Mouse (Mus musculus) lung, adult 18-20 months (tissue): ENCODE measurements around the gene Safb2.
"Not testable (repeated sequence)": the region's sequence is repeated elsewhere in the genome, so short reads cannot be mapped to it uniquely, and the experiment has no call there.

Source experiments
- DNase-seq, 2 experiments: peaks; one replicate each; pipeline ENCODE4 v3.0.0; 2022; ENCODE audit warnings: mixed read lengths in 2 of 2

Safb2 gene

DNA sequence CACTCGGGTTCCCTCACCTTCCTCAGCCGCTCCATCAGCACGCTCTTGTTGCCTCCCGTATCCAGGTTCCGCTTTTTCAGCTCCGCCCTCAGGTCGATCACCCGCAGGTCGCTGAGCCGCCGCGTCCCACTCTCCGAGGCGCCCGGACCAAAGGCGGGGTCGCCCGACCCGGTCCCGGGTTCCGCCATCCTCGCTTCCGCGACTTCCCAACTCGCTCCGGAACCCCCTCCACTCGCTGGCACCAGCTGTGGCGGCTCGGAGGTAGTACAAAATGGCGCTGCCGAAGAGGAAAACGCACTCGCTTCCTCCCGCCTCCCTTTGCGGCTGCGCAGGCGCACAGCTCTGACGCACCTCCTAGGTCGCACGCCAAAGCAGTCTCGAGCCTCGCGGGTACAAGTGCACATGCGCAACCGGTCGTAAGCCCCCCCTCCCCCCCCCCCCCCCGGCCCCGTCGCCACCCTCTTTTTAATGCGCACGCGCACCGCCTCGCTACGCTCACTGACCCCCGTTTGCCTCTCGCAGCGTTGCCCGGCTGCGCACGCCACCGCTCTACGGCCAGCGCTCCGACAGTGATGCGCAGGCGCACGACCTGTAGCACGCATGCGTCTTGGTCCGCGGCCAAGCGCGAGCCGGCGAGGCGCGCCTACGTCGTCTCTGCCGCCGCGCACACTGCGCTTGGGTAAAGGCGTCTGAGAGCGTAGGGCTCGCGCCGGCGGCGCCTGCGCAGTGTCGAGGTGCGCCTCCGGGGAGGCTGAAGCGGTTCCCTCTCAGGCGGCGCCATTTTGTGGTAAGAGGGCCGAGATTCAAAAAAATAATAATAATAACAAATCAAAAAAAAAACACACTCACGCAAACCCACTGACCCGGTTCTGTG, at the start of gene Safb2, which contains the start of gene Safb:
Gene Safb2 (minus strand): TSS at position 329 of the 874 bp plus-strand sequence.
Gene Safb (plus strand): TSS at position 569 of the 874 bp plus-strand sequence.
- peak; percentile 99 for DNase-seq

DNA sequence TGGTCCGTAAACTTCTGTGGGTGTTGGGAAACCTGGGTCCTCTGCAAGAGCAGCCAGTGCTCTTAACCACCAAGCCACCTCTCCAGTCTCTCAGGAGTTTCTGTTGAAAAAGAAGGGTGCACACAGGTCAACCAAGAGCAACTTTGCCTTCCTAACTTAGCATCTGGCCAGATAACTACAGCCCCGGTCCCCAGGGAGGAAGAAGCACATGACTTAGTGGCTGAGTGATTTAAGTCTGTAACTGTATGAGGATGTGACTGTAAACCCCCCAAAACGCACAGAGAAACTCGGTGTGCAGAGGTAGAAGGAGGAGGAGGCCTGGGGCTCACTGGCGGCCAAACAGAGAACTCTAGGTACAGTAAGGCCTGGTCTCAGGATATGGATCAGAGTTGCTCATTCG, 49.6 kb upstream of the Safb2 start:
- no peak for DNase-seq

DNA sequence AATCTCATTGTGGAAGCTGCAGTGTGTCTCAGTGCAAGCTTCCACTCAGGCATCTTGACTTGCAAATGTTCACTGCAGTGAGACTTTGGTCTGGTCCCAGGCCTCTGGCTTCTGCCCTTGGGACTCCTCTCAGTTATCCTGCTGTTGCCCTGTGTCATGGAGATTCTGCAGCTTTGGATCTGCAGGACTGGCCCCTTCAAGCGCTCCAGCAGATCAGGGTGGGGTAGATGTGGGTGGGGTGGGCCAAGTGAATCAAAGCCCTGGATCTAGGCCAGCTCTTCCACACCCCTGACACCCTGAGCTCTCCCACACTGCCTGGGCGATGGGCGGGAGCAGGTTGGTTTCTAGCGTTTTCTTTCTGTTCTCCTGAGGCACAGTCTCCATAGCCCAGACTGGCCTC, 47.4 kb upstream of the Safb2 start:
- DNase-seq: no peak

DNA sequence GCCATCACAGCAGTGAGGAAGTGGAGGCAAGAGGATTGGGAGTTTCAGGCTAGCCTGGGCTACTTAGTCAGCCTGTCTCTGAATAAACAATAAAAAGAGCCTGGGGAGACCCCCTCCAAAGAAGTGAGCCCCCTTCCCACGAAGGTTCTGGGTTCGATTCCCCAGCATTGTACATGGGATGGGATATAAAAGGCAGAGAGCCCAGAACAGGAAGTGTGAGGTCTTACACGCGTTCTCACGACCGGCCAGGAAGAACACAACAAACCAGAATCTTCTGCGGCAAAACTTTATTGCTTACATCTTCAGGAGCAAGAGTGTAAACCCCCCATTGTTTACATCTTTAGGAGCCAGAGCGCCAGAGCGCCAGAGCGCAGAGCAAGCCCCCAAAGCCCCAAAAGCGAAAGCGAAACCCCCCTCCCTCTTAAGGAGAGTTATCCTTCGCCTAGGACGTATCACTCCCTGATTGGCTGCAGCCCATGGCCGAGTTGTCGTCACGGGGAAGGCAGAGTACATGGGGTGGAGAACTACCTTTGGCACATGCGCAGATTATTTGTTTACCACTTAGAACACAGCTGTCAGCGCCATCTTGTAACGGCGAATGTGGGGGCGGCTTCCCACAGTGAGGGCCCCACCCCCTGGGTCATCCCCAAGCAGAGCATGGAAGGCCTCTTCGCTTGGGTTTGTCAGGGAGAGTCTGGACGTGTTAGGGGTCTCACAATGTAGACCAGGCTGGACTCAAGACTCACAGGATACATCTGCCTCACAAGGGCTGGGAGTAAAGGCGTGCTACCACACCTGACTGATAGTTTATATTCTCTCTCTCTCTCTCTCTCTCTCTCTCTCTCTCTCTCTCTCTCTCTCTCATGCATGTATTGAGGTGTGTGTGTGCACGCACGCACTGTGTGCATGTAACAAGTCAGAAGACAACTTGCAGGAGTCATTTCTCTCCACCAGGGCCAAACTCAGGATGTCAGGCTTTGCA, 45.7 kb upstream of the Safb2 start:
- DNase-seq: not testable (repeated sequence)

DNA sequence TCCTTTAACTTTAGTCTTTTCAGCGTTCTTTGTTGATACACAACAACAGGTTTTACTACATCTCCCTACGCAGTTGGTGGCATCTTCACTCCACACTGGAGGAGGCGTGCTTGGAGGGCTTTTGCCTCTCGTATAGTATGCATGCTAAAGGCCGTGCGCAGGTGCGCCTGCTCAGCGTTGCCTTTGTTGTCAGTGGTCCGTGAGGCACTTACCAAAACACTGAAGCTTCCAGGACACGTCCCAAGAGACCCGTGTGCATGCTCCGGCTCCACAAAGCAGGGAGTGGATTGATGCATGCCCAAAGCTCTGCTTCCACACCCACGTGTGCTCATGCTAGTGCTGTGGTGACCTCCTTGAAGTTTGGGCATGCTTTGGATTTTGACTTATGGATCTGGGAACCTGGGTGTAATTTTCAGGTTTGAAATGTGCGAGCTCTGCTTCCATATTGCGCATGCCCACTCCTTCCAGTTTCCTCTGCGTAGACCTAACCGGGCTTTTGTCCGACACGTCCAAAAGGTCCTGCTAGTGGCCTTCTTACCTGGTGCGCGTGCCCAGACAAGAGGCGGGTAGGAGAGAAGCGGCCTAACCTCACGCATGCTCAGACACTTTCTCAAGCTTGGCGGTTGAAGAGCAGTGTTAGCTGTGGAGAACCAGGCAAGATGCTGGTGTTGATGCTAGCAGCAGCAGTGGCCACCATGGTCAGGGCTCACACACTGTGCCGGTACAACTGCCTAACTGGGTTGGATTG, 43.3 kb upstream of the Safb2 start, which contains the start of gene Catsperd:
Gene Catsperd (plus strand): TSS at position 614 of the 748 bp plus-strand sequence.
- peak; percentile 49 to 60 for DNase-seq

DNA sequence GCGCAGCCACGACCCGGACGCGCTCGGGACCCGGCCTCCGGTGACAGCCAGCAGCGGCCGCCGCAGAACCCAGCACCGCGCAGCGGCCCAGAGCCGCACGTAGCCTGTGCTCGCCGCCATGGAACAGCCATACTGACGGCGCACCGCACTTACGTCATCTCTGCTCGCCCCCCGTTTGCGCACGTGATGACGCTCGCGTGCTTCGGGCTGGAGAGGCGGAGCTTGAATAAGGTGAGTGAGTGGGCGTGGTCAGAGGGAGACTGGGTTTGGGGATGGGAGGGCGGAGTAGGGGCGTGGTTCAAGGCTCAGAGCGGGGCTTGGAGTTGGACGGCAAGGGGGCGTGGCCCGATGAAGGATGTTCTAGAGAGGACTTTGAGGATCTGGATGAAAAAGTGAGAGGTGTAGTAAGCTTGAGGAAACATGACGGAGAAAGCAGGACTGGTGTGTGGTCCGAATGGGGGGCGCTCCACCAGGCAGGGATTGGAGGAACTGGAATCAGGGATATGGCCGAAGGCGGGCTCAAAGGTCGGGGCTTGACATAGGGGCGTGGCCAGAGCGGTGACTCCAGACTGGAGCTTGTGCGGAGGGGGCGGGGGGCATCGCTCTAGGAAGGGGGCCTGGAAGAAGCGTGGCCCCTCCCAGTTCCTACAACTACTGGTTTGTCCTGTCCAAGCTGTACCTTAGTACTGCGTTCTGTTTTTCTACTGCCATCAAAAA, 42.5 kb upstream of the Safb2 start, which contains the start of gene Lonp1:
Gene Lonp1 (minus strand): TSS at position 134 of the 717 bp plus-strand sequence.
- peak; percentile 97 to 98 for DNase-seq

DNA sequence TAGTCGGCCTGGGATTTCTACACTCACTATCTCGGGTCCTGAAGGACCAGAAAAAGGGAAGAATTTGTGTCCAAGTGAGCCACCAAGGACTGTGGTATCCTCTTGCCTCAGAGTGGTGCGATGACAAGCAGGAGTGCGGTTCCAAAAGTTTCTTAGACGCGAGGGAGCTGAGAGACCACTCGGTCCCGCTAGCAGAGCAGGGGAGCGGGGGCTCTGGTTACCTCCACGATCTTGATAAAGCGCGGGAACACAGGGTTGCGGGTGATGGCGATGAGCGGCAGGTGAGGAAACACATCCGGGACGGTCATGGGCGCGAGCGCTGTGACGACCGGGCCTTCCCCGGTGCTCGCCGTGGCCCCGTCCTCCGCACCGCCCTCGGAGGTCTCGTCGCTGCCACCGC, 41.9 kb upstream of the Safb2 start:
- DNase-seq: no peak

DNA sequence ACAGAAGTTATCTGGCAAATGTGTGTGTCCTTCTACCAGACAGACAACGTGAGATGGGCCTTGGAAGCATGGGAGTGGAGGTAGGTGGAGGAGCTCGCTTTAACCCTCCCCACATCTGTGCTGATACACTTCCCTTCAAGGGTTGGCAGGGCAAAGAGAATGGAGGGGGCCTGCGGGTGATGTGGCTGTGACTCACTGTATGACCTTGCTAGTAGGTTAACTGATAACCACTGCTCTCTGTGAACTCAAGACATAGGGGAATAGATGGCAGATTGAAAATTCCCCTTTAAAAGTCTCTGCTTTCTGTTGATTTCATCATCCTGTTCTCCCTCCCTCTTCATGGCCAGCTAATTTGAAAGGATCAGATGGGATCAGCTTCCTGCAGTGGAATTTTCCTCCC, 41.1 kb upstream of the Safb2 start:
- no peak for DNase-seq

DNA sequence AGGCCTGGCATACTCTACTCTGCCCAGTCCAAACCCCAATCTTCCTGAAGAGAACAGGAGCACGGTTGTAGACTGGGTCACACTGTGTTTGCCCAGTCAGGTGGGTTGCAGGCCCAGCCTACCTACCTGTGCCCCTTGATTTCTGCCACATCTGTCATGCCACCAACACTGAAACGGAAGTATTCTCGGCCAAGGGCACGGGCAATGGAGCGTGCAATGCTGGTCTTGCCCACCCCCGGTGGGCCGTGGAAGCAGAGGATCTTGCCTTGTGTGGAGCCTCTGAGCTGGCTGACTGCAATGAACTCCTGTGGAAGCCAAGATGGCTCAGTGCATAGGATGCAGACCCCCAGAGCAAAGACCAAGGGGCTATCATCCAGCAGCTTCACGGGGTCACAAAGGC, 33.2 kb upstream of the Safb2 start:
- no peak for DNase-seq

DNA sequence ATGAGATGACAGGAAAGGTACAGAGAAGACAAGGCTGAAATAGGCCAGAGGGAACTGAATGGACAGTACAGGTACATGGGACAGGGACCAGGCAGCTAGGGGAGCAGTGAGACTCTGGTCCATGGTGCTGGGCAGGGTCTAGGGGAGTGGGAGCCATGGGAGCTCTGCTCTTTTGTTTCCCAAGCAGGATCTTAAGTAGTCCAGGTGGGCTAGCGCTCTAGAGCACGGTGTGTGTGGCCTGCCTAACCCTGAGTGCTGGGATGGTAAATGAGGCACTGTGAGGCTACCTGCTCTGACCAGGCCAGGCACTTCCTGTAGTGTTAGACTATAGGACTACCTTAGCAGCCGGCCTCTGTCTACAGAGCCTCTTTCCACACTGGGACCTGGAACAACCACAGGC, 32.3 kb upstream of the Safb2 start:
- no peak for DNase-seq

DNA sequence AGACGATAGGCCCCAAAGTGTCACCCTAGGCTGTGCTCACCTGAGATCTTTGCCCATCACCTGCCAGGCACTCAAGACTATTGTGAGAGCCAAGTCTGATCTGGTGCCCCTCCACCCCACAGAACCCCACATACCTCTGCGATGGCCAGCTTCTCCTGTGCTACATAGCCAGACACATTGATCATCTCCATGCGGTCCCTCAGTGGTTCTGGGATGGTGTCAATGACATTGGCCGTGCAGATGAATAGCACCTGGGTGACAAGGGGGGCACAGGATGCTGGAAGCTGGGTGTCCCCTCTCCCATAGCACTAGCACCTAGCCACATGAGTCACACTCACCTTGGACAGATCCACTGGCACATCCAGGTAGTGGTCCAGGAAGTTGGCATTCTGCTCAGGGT, 31.4 kb upstream of the Safb2 start:
- no peak for DNase-seq

DNA sequence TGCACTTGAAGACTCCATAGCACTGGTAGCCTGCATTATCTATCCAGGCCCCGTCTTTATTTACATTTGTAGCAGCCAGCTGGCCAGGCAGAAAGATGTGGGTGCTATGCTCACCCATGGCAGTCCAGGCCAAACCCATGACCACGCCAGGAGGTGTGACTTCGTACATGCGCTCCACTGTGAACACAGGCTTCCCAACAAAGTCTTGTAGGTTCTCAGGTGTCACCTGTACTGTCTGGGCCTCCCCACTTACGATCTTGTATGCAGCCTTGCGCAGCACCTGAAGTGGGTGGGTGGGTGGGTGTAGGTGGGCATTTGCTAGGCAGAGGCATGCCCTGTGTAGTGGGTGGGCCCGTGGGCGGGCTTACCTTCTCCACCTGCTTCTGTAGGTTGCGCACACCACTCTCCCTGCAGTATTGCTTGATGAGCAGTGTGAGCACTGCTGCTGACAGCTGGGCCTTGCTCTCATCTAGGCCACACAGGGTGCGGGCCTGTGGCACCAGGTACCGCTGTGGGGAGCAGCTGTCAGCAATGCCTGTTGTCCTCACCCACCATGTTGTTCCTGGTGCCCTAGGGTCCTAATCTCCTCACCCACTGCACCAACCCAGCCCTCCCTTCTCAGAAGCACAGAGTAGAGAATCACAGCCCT, 30.9 kb upstream of the Safb2 start:
- DNase-seq: no peak

DNA sequence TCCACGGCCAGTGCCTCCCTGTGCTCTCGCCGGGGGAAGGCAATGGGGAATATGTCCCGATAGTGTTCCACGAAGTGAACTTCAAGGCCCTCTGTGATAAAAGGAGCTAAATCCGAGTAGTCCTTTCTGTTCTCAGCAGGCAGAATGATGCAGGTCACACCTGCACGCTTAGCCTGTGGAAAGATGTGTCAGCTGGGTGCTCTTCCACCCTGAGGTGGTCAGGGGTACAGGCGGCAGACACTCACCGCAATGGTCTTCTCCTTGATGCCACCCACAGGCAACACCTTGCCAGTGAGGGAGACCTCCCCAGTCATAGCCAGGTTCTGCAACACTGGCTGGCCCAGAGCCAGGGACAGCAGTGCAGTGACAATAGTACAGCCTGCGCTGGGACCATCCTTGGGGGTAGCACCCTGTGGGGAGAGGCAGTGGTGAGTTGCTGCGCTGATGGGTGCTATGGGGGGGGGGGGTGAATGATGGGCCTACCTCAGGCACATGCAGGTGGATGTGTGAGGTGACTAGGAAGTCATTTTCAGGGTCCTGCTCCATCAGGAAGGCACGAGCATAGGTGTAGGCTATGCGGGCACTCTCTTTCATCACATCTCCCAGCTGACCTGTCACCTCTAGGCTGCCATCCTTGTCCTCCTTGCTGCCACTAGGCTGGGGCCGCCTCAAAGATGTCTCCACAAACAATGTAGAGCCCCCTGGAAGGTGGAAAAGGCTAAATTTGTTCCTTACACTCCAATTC, 30.2 kb upstream of the Safb2 start:
- DNase-seq: no peak

DNA sequence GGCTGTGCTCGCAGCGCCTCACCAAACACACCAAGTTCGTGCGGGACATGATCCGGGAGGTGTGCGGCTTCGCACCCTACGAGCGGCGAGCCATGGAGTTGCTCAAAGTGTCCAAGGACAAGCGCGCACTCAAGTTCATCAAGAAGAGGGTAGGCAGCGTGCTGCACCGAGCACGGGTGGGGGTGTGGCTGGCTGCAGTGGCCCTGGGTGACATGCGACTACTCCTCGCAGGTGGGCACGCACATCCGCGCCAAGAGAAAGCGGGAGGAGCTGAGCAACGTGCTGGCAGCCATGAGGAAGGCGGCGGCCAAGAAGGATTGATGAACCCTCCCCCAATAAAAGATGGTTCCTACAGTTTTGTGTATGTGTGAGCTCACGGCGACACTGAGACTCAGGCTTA, 29.5 kb upstream of the Safb2 start:
- DNase-seq: not testable (repeated sequence)

DNA sequence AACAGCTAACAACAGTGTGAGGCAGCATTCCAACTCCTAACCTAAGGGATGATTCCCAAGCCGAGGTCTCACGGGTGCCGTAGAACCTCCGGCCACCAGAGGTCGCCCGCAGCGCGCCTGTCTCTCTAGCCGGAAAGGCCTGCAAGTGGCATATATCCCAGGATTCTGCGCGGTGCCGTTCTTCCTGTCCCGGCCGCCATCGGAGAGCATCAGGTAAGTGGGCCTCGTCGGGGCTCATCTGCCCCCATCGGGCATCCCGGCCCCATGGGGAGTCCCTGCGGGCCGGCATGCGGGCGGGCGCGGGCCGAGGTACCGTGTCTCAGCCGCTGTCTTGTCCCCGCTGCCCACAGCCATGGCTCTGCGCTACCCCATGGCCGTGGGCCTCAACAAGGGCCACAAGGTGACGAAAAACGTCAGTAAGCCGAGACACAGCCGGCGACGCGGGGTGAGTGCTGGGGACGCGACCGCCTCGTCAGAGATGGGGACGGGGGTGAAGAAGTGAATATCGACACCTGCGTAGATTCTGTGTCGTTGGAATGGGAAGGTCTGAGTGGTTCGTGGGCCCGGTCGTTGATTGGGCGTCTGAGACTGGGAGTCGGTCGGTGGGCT, 29.0 kb upstream of the Safb2 start, which contains the start of gene Rpl36:
Gene Rpl36 (plus strand): TSS at position 181 of the 609 bp plus-strand sequence.
- peak; percentile 94 to 95 for DNase-seq

DNA sequence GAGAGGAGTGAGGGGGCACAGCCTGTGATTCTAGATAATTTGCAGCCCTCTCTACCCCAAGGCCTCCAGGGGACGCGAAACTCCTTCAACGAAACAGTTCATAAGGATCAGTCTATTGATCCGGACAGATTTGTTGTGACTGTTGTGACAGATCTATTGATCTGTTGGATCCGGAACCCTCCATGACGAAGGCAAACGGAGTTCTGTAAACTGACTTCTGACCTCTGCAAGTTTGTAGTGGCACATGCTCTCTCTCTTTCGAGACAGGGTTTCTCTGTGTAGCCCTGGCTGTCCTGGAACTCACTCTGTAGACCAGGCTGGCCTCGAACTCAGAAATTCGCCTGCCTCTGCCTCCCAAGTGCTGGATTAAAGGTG, 28.2 kb upstream of the Safb2 start:
- DNase-seq: not testable (repeated sequence)

DNA sequence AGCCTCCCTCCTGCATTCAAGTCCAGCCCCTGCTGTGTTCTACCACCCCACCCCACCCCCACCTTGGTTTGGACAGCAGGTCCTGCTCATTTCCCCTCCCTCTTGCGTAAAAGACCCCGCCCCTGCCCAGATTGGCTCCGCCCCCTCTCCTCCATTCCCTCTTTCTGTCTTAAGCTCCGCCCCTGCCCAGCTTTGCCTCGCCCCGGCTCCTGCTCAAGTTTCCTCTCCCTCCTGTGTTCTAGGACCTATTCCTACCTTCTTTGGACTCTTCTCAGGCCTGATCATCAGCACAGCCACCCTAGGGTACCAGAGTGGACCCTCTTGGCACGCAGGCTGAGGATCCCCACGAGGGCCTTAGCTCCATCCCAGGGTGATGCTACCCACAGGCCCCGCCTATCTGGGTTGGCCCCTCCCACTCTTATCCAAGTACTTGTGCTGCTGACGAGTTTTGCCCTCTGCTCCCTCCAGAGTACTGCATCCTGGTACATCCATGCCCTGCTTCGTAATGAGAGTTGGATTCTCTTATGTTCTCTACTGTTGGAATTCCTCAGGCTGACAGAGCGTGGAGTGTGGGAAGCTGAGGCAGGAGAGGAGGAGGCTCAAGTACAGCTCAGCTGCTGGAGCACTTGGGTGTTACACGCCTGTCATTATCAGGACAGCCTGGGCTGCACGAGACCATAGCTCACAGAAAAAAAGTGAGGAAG, 27.6 kb upstream of the Safb2 start:
- peak; percentile 58 to 64 for DNase-seq

DNA sequence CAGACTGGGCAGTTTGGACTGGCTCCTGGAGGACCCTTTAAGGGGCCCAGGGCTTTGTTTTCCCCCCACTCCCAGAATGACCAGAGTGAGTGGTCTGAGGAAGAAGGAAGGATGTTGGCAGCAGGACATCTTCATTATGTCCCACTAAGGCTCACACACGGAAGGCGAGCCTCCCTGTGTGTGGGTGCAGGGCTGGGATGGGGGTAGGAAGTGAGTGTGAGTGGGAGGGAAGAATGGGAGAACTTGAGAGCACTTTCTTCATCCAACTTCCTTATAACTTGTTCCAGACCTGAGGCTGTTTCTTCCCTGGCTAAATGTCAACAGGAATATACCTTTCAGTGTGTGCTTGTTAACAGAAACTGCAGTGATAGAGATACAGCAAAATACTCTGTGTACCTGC, 26.9 kb upstream of the Safb2 start:
- no peak for DNase-seq

DNA sequence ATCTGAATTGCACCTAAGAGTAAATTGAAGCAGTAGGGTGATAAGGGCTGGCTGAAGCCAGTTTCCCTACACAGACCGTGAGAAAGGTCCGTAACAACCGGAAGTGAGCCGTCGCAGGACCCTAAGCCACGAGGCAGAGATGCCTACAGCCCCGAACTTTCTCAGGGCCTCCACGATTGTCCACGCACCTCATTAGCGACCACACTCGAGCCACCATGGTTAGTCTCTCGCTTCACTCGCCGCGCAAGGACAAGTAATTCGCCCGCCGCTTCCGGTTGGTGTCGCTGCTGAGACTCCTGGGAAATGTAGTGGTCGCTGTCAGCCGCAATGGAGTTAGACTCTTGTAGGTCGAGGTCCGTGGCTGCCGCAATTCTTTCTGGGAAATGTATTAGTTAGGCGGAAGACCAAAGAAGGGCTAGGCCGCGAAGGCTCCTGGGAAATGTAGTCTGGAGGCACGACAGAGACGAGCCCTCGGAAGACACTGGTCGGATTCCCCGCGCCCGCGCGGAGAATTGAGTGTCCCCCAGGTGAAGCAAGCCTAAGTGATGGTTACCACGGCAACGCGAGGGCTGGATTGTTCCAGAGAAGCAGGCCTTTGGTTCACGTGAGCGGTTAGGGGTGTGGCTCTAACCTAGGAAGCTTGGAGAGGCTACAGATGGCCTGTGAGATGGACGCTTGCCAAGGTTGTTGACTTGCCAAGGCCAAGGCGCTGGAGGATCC, 25.2 kb upstream of the Safb2 start, which contains the start of gene 2410015M20Rik:
Gene 2410015M20Rik (minus strand): TSS at position 320 of the 720 bp plus-strand sequence.
- DNase-seq: peak; percentile 96 to 97
